Mouse (Mus musculus) testis, postnatal 10 days (tissue): ENCODE results near the gene Mcm10.

Experiments used
- DNase-seq: peaks from one replicate; pipeline ENCODE4 v3.0.0; 2021; ENCODE audit warnings: low spot score

Mcm10 gene

DNA sequence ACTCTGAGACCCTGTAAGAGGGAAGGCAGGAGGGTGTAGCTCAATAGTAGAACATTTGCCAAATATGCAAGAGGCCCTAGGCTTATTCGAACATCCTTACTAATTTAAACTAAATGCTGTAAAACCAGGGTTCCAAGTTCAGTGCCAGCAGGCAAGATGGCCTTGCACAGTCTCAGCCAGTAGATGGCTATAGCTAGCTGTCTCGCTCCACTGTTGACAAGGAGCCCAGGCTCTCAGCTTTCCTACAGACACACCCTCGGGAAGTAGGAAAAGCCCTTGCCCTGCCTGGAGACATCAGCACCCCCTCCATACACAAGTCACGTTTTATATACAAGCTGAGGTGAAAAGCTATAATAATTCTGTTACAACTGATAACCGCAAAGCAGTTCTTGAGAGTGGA is 20.1 kb upstream of the Mcm10 start:
- no peak for DNase-seq

DNA sequence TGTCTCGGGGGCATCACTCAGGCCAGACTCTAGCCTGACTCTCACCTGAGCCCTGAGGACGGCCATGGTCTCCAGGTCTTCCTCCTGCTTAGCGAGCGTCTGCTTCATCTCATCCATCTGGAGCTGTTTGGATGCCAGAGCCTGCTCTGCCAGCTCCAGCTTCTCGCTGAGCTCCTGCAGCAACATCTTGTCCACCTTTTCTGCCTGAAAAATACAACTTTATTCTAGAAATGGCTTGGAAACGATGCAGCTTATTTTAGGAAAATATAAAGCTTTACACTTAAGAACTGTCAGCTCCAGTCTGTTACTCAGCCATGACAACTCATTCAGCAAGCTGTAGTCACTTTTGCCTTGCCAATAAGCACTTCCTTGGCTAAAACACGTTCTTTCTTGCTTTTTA is 18.6 kb upstream of the Mcm10 start:
- no peak for DNase-seq

- DNase-seq: no peak
Measured at GRCm38 (mm10) chr2:5029808-5030207, 17.2 kb upstream of the Mcm10 start.

DNA sequence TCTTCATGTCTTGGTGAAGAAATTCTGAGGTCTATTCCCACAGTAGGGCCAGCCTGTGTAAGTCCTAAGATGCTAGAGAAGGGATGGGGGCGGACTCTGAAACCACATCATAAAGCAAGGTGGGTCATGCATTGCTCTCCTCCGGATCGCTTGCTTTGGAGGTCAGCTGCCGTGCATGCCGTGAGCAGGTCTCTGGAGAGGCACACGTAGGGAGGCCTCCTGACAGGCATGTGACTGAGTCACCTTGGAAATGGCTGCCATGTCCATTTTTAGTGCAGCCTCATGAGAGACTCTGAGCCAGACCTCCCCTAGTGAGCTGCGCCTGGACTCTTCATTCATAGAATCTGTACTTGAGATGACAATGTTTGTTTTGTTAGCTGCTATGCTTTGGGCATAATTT is 15.5 kb upstream of the Mcm10 start:
- DNase-seq: no peak

DNA sequence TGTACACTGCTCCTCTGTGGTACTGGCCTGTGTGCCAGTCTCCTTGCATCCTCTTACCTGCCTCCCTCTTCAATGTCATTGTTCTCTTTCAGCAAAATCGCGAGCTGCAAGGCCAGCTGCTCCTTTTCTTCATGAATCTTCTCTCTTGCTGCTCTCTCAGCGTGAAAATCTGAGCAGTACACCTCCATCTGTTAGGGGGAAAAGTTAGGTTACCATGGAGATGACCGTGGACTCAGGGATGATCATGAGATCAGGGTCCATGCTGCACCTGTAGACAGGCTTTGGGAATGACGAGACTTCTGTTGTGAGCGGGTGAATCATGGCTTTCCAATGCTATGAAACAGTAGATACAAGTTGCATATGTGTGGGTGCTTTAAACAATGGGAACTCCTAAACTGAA is 14.5 kb upstream of the Mcm10 start:
- no peak for DNase-seq

GRCm38 (mm10) chr2:5025162-5025733 is 12.7 kb upstream of the Mcm10 start:
- no peak for DNase-seq

DNA sequence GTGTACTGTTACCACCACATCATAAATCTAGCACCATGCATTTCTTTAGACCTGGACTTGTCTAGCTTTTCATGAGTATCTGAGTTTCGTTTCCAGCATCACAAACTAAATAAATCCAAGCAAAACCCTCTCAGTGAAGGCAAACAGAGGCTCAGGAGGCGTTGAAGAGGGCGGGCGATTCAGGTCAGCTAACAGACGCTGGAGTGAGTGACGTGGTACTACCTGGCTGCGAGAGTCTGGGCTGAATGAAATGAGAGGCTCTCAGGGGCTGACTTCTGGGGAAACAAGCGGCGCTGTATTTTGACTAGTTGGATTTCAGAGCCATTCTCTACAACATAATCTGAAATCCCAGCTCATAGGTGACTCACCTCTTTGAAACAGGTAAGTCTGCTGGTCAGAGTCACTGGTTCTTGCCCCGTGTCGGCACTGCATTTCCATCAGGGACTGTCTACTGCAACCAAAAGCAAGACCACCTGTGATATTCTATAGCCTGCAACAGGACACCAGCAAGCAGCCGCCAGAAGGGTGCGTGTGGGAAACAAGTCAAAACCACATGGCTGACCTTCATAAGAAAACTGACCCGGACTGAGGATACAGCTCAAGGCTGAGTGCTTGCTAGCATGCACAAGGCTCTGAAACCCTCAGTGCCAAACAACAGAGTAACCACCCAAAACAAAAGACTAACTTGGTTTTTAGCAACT is 11.3 kb upstream of the Mcm10 start:
- DNase-seq: no peak

GRCm38 (mm10) chr2:5023275-5023674 is 10.7 kb upstream of the Mcm10 start:
- no peak for DNase-seq

- DNase-seq: no peak
Measured at GRCm38 (mm10) chr2:5019708-5020107, 7.1 kb upstream of the Mcm10 start.

DNA sequence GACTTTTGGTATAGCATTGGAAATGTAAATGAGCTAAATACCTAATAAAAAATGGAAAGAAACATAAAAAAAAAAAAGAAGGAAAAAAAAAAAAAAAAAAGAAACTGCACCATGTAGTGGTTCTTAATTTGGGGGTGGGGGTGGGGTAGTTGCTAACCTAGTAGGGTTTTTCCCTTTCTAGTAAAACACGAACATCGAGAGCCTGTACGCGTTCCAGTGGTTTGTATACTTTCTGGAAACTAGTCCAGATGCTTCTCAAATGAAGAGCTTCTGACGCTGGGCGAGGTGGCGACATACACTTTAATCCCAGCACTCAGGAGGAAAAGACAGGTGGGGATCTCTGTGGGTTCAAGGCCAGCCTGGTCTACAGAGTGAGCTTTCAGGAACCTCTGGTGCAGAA is 4.3 kb upstream of the Mcm10 start:
- no peak for DNase-seq

DNA sequence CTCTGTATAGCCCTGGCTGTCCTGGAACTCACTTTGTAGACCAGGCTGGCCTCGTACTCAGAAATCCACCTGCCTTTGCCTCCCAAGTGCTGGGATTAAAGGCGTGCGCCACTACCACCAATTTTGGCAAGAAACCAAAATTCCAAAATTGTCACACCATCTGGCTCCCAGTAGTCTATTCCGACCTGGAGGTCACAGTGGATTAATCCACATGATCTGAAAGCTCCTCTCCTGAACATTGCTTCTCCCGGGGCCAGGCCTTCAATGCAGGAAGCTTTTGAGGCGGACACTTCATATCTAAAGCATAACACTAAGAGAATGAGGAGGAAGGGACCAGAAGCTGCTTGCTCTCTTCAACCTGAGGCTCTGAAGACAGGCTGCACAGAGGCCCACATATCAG is 2.9 kb upstream of the Mcm10 start:
- DNase-seq: no peak

GRCm38 (mm10) chr2:5014616-5015015 is 2.0 kb upstream of the Mcm10 start:
- no peak for DNase-seq

- DNase-seq: no peak
Measured at GRCm38 (mm10) chr2:5011898-5012490, 597 bp downstream of the Mcm10 start.

GRCm38 (mm10) chr2:5007107-5007506 is 5.5 kb downstream of the Mcm10 start:
- no peak for DNase-seq

- DNase-seq: no peak
Measured at GRCm38 (mm10) chr2:5001266-5001665, 11.3 kb downstream of the Mcm10 start.

DNA sequence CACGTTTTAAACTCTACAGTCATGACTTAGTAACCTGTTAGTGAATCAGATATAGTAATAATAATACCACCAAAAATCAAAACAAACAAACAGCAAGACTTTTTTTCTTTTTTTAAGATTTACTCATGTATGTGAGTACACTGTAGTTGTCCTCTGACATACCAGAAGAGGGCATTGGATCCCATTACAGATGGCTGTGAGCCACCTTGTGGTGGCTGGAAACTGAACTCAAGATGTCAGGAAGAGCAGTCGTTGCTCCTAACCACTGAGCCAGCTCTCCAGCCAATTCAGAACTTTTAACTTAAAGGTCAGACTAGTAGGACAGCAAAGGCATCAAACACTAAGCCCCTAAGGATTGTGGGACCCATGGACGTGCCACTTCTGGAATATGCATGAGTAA is 13.7 kb downstream of the Mcm10 start:
- no peak for DNase-seq

- DNase-seq: no peak
Measured at GRCm38 (mm10) chr2:4996421-4996824, 16.2 kb downstream of the Mcm10 start.

GRCm38 (mm10) chr2:4995646-4996045 is 16.9 kb downstream of the Mcm10 start:
- DNase-seq: no peak

DNA sequence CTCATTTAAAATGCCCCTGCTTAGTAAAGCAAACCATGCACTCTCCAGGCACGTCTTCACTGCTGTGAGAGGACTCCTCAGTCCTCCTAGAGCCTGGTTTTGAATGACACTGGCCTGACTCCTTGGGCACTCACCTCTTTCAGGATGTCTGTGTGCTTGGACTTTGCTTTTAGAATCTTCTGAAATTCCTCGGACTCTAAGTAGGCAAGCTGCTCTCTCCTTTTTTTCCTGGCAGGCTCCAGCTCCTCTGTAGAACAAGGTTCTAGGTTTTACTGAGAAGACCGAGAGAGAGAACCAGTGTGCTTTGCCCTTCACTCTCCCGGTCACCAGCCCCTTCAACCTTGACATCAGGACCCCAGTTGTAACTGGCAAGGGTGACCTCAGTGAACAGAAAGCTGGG is 18.2 kb downstream of the Mcm10 start:
- DNase-seq: no peak

- no peak for DNase-seq
Measured at GRCm38 (mm10) chr2:4993584-4993983, 19.0 kb downstream of the Mcm10 start.

GRCm38 (mm10) chr2:4988826-4989424 is 23.7 kb downstream of the Mcm10 start:
- DNase-seq: no peak

DNA sequence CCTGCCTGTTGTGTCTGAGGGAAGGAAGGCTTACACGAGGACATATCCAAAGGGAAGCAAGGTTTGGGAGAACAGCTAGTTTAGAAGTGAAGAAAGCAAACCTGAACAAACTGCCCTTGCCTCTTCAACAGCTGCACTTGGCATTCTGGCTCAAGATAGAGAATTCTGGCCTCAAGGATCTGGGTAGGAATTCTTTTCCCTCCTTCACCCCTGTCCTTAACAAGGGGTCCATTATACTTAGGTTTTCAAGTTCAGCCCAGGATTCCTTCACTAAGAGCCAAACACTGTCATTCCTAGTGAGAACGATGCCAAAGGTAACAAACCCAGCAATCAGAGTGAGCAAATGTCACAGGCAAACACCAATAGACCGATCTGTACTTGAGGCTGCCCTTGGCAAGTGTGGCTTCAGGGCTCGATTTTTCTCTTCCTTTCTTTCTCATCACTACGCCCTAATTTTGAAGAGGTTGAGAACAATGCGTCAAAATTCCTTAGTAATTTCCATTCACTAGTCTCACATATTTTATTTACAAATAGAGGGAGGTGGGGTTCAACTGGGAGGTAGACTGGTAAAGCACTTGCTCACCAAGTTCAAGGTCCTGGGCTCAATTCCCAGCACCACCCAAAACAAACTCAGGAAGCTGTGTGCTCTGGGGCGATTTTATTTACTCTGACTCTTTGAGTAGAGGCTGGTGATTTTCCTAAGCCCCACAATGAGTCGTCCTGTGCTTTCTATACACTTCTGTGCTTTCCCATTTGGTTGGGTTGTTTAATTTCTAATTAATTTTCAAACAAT is 25.0 kb downstream of the Mcm10 start:
- DNase-seq: no peak

- DNase-seq: no peak
Measured at GRCm38 (mm10) chr2:4986798-4987197, 25.8 kb downstream of the Mcm10 start.
